Mouse (Mus musculus) liver, postnatal 0 days (tissue): Measurements from ENCODE around the gene Yif1a.

ENCODE experiments used
- CTCF ChIP-seq: sonication (generic); IDR thresholded peaks from 2 replicates; pipeline ENCODE4 v1.5.1; 2016; ENCODE audit warnings: antibody characterized with exemption, low read depth
- EP300 ChIP-seq: IDR thresholded peaks from 2 replicates; pipeline ENCODE4 v1.6.1; 2016; ENCODE audit warnings: antibody characterized with exemption, low read depth, mild to moderate bottlenecking

DNA sequence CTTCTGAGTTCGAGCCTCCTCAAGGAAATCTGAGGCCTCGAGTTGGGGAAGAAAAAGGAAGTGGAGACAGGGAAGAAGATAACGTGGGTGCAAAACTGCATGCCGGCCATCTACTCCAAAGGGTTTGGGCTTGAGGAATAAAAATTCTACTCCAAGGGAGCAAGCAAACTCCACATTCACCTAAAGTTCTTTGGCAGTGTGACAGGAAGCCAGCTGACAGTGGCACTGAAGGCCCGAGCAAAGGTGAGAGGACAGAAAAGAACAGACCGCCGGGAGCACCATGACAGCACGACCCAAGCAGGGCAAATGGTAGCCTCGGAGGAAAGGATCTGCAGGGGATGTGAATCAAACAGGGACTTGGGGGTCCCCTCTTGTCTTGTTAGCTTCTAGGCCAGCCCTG, 17.7 kb downstream of the Yif1a start:
- TF ChIP-seq CTCF (no peak), EP300 (no peak)
